Mouse (Mus musculus) layer of hippocampus, adult 18-20 months (tissue): ENCODE data around the gene Cnpy4. TPM values are rescaled to one million over a fixed set of nuclear protein-coding genes. Genes with fewer than 3 reads are reported as not detected.
A peak's percentile ranks its signal among the peaks of the same experiment; 100 is the strongest.
"Not testable (repeated sequence)": the region's sequence is repeated elsewhere in the genome, so short reads cannot be mapped to it uniquely, and the experiment has no call there.

Experiments
- DNase-seq, 2 experiments: peaks; one replicate each; pipeline ENCODE4 v3.0.0; 2022; ENCODE audit warnings: low spot score in 2 of 2
- microRNA-seq, 2 experiments: library from miRNA; unstranded; fragments of <30 nt; microRNA quantifications; one replicate each; pipeline ENCODE4 v1.2.0; 2021
- total RNA-seq, 2 experiments: library from RNA; stranded (reverse); gene quantifications; 2 replicates each; pipeline ENCODE4 v1.2.3; 2021

Gene Cnpy4
- total RNA-seq, 2 experiments from 2014 or later = 14.6 to 15.3 TPM

GRCm38 (mm10) chr5:138199576-138199975, 12.3 kb downstream of the Cnpy4 start:
- peak in 1 of 2 experiments; percentile 30 for DNase-seq

- DNase-seq = no peak
Observed at GRCm38 (mm10) chr5:138202086-138202485, 14.8 kb downstream of the Cnpy4 start.

- DNase-seq = no peak
Observed at GRCm38 (mm10) chr5:138207253-138207652, 20.0 kb downstream of the Cnpy4 start.

GRCm38 (mm10) chr5:138207873-138208272, 20.6 kb downstream of the Cnpy4 start:
- no peak for DNase-seq

- not testable (repeated sequence) for DNase-seq
Observed at GRCm38 (mm10) chr5:138216632-138217031, 29.3 kb downstream of the Cnpy4 start.

- DNase-seq = no peak
Observed at GRCm38 (mm10) chr5:138219864-138220263, 32.6 kb downstream of the Cnpy4 start.

GRCm38 (mm10) chr5:138222111-138222510, 34.8 kb downstream of the Cnpy4 start:
- peak; percentile 76 to 89 for DNase-seq

- DNase-seq = no peak
Observed at GRCm38 (mm10) chr5:138223287-138223686, 36.0 kb downstream of the Cnpy4 start.

- no peak for DNase-seq
Observed at GRCm38 (mm10) chr5:138225700-138226099, 38.4 kb downstream of the Cnpy4 start, which contains the start of gene Nxpe5. Gene Nxpe5, plus strand, starts transcription at chr5:138225898.

- no peak for DNase-seq
Observed at GRCm38 (mm10) chr5:138226491-138226890, 39.2 kb downstream of the Cnpy4 start.

- DNase-seq = no peak
Observed at GRCm38 (mm10) chr5:138227367-138227766, 40.1 kb downstream of the Cnpy4 start.

- DNase-seq = peak in 1 of 2 experiments; percentile 22
Observed at GRCm38 (mm10) chr5:138228026-138228425, 40.7 kb downstream of the Cnpy4 start.

GRCm38 (mm10) chr5:138229511-138229910, 42.2 kb downstream of the Cnpy4 start:
- DNase-seq = no peak

- DNase-seq = no peak
Observed at GRCm38 (mm10) chr5:138233778-138234177, 46.5 kb downstream of the Cnpy4 start.

GRCm38 (mm10) chr5:138234224-138234623, 46.9 kb downstream of the Cnpy4 start:
- DNase-seq = no peak

- no peak for DNase-seq
Observed at GRCm38 (mm10) chr5:138241511-138241910, 54.2 kb downstream of the Cnpy4 start.

Small RNA genes lying within 50 kb of the gene (microRNA-seq; reads per million reads assigned to microRNA genes)
- gene Mir106b (405 to 589 reads per million in 2 experiments), gene Mir25 (53.1 to 74.3 reads per million in 2 experiments), gene Mir93 (1,064 to 1,415 reads per million in 2 experiments)

Other genes with a start within 250 kb of the Cnpy4 start
- 10 to 100 TPM; 21.4 to 22.4 TPM for gene Gjc3, start 224.4 kb upstream of the Cnpy4 start, total RNA-seq
- gene Azgp1, start 206.0 kb upstream of the Cnpy4 start, total RNA-seq = not detected
- not detected for gene Smok3a, start 166.2 kb upstream of the Cnpy4 start, total RNA-seq
- gene Smok3b, start 166.1 kb upstream of the Cnpy4 start, total RNA-seq = not detected
- not detected for gene Smok3c, start 134.3 kb upstream of the Cnpy4 start, total RNA-seq
- gene Zkscan1, start 102.4 kb upstream of the Cnpy4 start, total RNA-seq = 10 to 100 TPM; 39.6 to 42.2 TPM
- gene Zscan21, start 70.6 kb upstream of the Cnpy4 start, total RNA-seq = 10 to 100 TPM; 13.9 to 15.7 TPM
- 10 to 100 TPM; 10.6 to 13.2 TPM for gene Zfp113, start 31.7 kb upstream of the Cnpy4 start, total RNA-seq
- 100 to 1,000 TPM; 139 to 142 TPM for gene Cops6, start 26.4 kb upstream of the Cnpy4 start, total RNA-seq
- gene Ap4m1, start 15.5 kb upstream of the Cnpy4 start, total RNA-seq = 10 to 100 TPM; 19.5 to 25.4 TPM
- 10 to 100 TPM; 15.8 to 16.4 TPM for gene Mcm7, start 15.1 kb upstream of the Cnpy4 start, total RNA-seq
- gene Taf6, start within 50 bp of the Cnpy4 start, total RNA-seq = 10 to 100 TPM; 42.0 to 43.7 TPM
- 1 to 10 TPM; 6.8 to 8.9 TPM for gene Mblac1, start 6.8 kb downstream of the Cnpy4 start, total RNA-seq
- gene Nxpe5, start 38.4 kb downstream of the Cnpy4 start, total RNA-seq = not detected
- 10 to 100 TPM; 54.4 to 55.9 TPM for gene Lamtor4, start 68.0 kb downstream of the Cnpy4 start, total RNA-seq
- 10 to 100 TPM; 72.5 to 73.6 TPM for gene BC037034, start 76.5 kb downstream of the Cnpy4 start, total RNA-seq
- 1 to 10 TPM; 3.6 to 4.1 TPM for gene Gal3st4, start 85.4 kb downstream of the Cnpy4 start, total RNA-seq
- gene Gm43720, start 92.5 kb downstream of the Cnpy4 start, total RNA-seq = not detected
- gene Gpc2, start 92.5 kb downstream of the Cnpy4 start, total RNA-seq = 1 to 10 TPM; 1.2 to 1.5 TPM
- gene Stag3, start 92.8 kb downstream of the Cnpy4 start, total RNA-seq = 1 to 10 TPM in 1 of 2 experiments, under 1 TPM in 1; 0.47 to 1.1 TPM
- under 1 TPM in 1 of 2 experiments, not detected in 1; 0.40 TPM for gene Pvrig, start 154.5 kb downstream of the Cnpy4 start, total RNA-seq